Mouse (Mus musculus): ENCODE results near the gene 1810030O07Rik.
"Not testable (repeated sequence)": the region's sequence is repeated elsewhere in the genome, so short reads cannot be mapped to it uniquely, and the experiment has no call there.

1810030O07Rik gene

DNA sequence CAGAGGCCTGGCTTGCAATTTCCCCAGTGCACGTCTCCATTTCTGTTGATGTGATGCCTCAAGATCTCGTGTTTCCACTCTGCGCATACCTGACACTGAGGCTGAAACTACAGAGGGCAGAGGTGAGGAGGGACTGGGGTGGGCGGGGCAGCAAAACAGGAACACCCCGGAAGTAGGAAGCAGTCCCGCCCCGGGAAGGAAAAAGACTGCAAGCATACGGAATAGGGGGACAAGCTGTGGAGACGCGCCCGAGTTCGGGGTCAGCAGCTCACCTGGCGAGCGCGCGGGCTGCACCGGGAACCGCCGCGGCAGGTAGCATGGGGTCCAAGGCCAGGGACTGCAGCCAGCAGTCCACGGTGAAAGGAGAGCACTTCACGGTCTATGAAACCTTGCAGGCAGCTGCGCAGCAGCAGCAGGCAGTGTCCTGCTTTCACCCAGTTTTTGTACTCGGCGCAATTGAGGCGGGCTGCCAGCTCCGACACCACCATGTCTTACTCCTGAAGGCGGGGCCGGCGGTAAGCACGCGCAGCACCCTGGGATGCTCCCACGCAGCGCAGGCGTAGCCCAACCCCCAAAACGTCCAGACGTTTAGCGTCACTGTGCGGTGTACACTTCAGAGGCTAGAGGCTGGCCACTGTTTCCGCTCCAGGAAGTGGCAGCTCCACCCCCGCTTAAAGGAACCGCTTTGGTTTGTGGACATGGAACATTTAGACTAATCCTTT is at the start of gene 1810030O07Rik:
1810030O07Rik (minus strand) TSS at position 615 of the 722 bp plus-strand sequence.
- peak; percentile 93 for DNase-seq

GRCm38 (mm10) chrX:12716036-12716435 is 42.6 kb upstream of the 1810030O07Rik start:
- no peak for DNase-seq

DNA sequence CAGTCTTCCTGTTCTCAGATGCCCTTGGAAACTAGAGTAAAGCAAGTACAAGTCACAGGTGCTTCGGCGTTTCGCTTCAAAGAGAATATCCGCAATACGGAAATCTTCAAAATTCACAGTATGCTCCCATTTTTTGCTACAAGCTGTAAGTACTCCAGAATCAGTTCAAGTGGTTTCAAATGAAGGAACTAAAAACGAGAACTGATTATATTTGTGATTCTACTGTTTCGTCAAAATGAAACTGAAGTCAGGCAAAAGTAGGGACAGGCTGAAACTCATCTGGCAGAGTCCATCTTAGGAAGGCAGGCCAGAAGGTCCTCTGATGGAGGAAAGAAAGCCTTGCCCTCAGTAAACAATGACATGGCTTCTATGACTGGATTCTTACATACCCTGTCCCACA is 40.3 kb upstream of the 1810030O07Rik start:
- no peak for DNase-seq

GRCm38 (mm10) chrX:12686910-12687309 is 13.4 kb upstream of the 1810030O07Rik start:
- no peak for DNase-seq

GRCm38 (mm10) chrX:12686071-12686470 is 12.6 kb upstream of the 1810030O07Rik start:
- no peak for DNase-seq

DNA sequence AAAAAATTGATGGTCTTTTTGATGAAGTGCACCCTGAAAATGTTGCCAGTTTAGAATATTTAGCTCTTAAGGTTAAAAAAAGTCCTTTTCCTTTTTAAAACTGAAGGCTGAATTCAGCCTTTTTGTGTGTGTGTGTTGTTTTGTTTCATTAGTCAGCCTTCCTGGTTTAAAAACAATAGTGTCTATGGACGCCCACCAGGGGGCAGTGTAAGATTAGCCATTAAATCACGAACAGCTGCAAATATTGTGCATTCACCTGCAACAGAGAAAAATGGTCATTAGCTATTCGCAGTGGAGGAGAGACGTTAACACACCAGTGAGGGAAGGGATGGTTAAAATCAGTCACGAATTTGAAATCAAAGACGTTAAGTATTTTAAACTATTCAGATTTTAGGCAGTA is 3.9 kb upstream of the 1810030O07Rik start:
- DNase-seq, result peak; percentile 77

DNA sequence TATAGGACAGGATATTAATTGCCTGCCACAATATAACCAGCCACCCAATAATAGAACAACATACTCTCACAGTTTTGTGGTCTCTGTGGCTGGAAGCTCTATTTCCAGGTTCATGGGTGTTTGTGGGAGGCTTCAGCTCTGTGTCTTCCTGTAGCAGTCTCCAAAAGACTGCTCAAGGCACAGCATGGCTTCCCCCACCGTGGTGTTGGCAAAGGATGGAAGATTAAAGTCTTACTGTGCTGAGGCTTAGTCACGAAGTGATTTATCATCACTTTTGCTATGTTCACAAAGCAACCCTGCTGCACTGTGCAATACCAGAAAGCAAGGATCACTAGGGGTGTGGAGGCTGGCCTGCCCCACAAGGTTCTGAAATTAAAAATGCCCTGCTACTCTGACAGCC is 19.6 kb downstream of the 1810030O07Rik start:
- no peak for DNase-seq

DNA sequence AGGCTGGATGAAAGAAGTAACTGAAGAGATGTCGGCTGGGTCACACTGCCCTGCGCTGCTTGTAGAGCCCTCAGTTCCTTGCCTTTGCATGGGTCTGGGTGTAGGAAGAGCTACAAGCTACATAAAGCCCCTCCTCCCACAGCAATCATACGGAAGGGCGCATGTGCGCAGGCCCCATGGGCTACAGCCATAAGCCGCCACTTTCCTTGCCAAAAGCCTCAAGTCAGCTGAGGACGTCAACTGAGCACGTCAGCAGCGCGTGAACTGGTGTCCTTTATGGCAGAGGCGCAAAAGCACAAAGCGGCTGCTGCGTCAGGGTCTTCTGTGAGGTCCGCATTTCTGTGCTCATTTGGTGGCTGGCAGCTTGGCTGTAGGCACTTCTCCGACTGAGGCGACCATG is 21.6 kb downstream of the 1810030O07Rik start:
- no peak for DNase-seq

GRCm38 (mm10) chrX:12645531-12646304 is 27.8 kb downstream of the 1810030O07Rik start:
- DNase-seq, result peak; percentile 38

GRCm38 (mm10) chrX:12644976-12645375 is 28.5 kb downstream of the 1810030O07Rik start:
- DNase-seq, result peak; percentile 1

DNA sequence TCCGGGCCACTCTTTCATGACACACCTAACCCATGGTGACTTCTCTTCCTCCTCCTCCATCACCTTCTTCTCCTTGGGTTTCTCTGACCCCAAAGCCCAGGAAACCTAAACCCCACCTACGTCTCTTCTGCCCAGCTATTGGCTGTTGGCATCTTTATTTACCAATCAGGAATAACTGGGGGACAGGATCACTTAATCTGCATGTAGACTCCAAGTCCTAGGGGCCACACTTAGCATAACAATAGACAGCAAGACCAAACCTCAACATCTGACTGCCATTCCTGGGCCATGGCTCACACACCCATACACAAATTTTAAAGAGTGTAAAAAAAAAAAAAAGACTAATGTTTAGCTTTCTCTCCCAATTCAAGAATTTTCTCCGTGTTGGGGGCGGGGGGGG is 48.3 kb downstream of the 1810030O07Rik start:
- no peak for DNase-seq

GRCm38 (mm10) chrX:12612360-12612759 is 61.1 kb downstream of the 1810030O07Rik start:
- DNase-seq, result not testable (repeated sequence)

- no peak for DNase-seq
Measured at GRCm38 (mm10) chrX:12611211-12611610, 62.3 kb downstream of the 1810030O07Rik start.

DNA sequence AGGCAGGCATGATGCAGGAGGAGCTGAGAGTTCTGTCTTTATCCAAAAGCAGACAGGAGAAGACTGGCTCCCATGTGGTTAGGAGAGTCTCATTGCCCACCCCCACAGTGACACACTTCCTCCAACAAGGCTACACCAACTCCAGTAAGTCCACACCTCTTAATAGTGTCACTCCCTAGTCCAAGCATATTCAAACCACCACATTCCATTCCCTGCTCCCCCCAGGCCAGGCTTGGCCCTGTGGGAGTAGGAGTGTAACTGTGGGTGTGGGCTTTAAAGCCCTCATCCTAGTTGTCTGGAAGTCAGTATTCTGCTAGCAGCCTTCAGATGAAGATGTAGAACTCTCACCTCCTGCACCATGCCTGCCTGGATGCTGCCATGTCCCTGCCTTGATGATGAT is 62.9 kb downstream of the 1810030O07Rik start:
- not testable (repeated sequence) for DNase-seq
